Mouse (Mus musculus) kidney, adult 2 months (tissue): ENCODE data around the gene Kif5c.

Experiments
- CTCF ChIP-seq: fragments of 200-500 bp; conservative IDR thresholded peaks from 2 replicates; pipeline ENCODE4 v1.5.1; 2011; ENCODE audit warnings: low read depth, mild to moderate bottlenecking, control low read depth, low read length, moderate library complexity, mixed read lengths; ENCODE audit not compliant: insufficient read depth, insufficient read length
- POLR2A ChIP-seq: fragments of 200-500 bp; IDR thresholded peaks from one replicate; pipeline ENCODE4 v1.6.1; 2011; ENCODE audit warnings: low read depth, low read length, control low read depth

DNA sequence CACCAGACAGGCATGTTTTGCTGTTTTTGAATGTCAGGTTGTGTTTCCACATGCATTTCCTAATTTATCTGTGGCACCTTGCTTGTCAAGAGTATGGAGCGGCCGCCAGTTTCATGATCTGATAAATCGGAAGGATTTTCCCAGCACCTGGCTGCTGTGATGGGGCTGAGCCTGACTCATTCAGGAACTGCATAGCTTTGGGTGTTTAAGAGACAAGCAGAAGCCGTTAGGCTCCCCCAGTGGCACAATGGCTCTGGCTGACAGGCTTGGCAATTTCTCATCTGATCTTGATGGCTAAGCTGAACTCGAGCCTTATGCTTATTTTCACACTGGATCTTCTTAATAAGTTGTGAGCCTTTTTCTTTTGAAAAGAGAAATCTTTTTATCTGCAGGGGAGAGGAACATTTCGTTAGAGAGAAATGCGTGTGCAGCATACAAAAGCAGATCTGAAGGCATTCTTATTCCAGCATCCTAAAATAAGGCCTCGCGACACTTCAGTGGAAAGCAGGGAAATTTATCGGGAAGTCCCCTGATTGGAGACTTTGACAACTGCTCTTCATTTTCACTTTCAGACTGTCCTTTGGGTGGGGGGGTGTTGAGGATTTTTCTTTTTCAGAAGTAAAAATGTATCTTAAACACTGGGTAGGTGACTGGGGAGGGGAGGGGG, 132.6 kb downstream of the Kif5c start:
- TF ChIP-seq CTCF (no peak), POLR2A (no peak)
